Mouse (Mus musculus): Measurements from ENCODE around the gene Eef1g.

DNA sequence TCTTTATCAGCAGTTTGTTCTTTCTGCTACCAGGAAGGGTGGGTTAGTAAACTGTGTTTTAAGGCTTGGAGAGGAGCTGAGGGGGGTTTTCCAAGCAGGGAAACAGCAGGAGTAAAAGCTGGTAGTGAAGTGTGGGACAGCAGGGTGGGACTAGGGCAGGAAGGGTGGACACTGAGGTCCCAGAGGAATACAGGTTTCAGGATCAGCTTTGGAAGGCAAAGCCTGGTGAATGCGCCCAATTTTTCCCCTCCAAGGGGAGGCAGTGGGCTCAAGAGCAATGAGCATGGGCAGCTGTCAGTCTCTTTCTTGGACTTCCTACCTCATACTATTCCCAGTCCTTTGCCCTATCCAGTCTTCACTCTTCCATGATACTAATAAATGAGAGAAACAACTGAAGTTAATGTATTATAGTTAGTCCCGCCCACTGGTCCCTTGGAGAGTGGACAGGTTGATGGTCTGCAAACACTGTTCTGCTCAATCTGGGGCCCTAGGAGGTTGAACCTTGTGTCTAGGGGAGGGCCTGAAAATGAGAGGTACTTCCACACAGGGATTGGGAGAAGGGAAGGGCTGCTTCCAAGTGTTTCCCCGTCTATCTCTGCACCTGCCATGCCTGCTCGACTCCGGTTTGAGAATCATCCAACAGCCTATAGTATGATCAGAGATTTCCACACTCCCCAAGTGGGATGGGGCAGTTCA is 58.9 kb downstream of the Eef1g start:
- no peak for TF ChIP-seq CTCF (conservative IDR thresholded peaks at IDR 0.05; ENCODE audit: insufficient read depth, insufficient read length, low read depth, low read length)
- TF ChIP-seq POLR2A (IDR thresholded peaks at IDR 0.05; ENCODE audit: low read depth, low read length), result no peak

All from kidney, adult 2 months (tissue).